Mouse (Mus musculus) right cerebral cortex, postnatal 14 days (tissue): ENCODE measurements around the gene Il9.
A peak's percentile ranks its signal among the peaks of the same experiment; 100 is the strongest.

Experiments
- DNase-seq: peaks from one replicate; pipeline ENCODE4 v3.0.0; 2022

Il9 gene

GRCm38 (mm10) chr13:56482146-56482545 lies at the start of gene Il9:
Gene Il9, minus strand, starts transcription at chr13:56482246.
- DNase-seq: no peak

GRCm38 (mm10) chr13:56529685-56530084 lies 47.6 kb upstream of the Il9 start:
- DNase-seq: no peak

- DNase-seq: no peak
These were observed 47.0 kb upstream of the Il9 start for GRCm38 (mm10) chr13:56529031-56529430.

GRCm38 (mm10) chr13:56528281-56528680 lies 46.2 kb upstream of the Il9 start:
- DNase-seq: no peak

- DNase-seq: no peak
These were observed 45.8 kb upstream of the Il9 start for GRCm38 (mm10) chr13:56527846-56528245.

GRCm38 (mm10) chr13:56526871-56527270 lies 44.8 kb upstream of the Il9 start:
- no peak for DNase-seq

GRCm38 (mm10) chr13:56522821-56523167 lies 40.7 kb upstream of the Il9 start:
- no peak for DNase-seq

GRCm38 (mm10) chr13:56522081-56522820 lies 40.2 kb upstream of the Il9 start, which contains the start of gene Fbxl21:
Gene Fbxl21, plus strand, starts transcription at chr13:56522472.
- DNase-seq: peak; percentile 84

GRCm38 (mm10) chr13:56516816-56517215 lies 34.8 kb upstream of the Il9 start:
- no peak for DNase-seq

GRCm38 (mm10) chr13:56516311-56516710 lies 34.3 kb upstream of the Il9 start:
- DNase-seq: no peak

GRCm38 (mm10) chr13:56513595-56513994 lies 31.5 kb upstream of the Il9 start:
- no peak for DNase-seq

GRCm38 (mm10) chr13:56509796-56510195 lies 27.8 kb upstream of the Il9 start:
- DNase-seq: no peak

- DNase-seq: no peak
These were observed 24.9 kb upstream of the Il9 start for GRCm38 (mm10) chr13:56506871-56507496.

GRCm38 (mm10) chr13:56501866-56502420 lies 19.9 kb upstream of the Il9 start:
- no peak for DNase-seq

GRCm38 (mm10) chr13:56500636-56501035 lies 18.6 kb upstream of the Il9 start:
- DNase-seq: no peak

- DNase-seq: no peak
These were observed 18.1 kb upstream of the Il9 start for GRCm38 (mm10) chr13:56500132-56500531.

- DNase-seq: no peak
These were observed 12.4 kb upstream of the Il9 start for GRCm38 (mm10) chr13:56494440-56494839.

- DNase-seq: no peak
These were observed 6.0 kb upstream of the Il9 start for GRCm38 (mm10) chr13:56488012-56488411.

- no peak for DNase-seq
These were observed 4.0 kb downstream of the Il9 start for GRCm38 (mm10) chr13:56478027-56478426.

- peak; percentile 47 for DNase-seq
These were observed 4.8 kb downstream of the Il9 start for GRCm38 (mm10) chr13:56477271-56477670.

GRCm38 (mm10) chr13:56476790-56477189 lies 5.3 kb downstream of the Il9 start:
- no peak for DNase-seq

- DNase-seq: no peak
These were observed 6.7 kb downstream of the Il9 start for GRCm38 (mm10) chr13:56475363-56475762.

- no peak for DNase-seq
These were observed 9.4 kb downstream of the Il9 start for GRCm38 (mm10) chr13:56472661-56473060.

GRCm38 (mm10) chr13:56471951-56472350 lies 10.1 kb downstream of the Il9 start:
- no peak for DNase-seq
